Mouse (Mus musculus) stomach, embryonic 14.5 days (tissue): ENCODE data around the gene Supt6. TPM values are rescaled to one million over a fixed set of nuclear protein-coding genes. Genes with fewer than 3 reads are reported as not detected.

Experiments
- ATAC-seq: fragments of 200-750 bp; cut with Nextera tagmentation; 2 replicates; pipeline ENCODE4 v1.8.0; 2017; ENCODE audit warnings: low read depth, moderate TSS enrichment; ENCODE audit not compliant: insufficient number of reproducible peaks, insufficient read depth, low FRiP score
- H3K27ac ChIP-seq: fragments of 300-500 bp; sonication (generic); 2 replicates; pipeline ENCODE4 v1.5.1; 2014; ENCODE audit warnings: mild to moderate bottlenecking, low read length, moderate library complexity, mixed read lengths
- H3K27me3 ChIP-seq: fragments of 300-500 bp; sonication (generic); 2 replicates; pipeline ENCODE4 v1.6.1; 2014; ENCODE audit warnings: low read length, control low read depth, mixed read lengths; ENCODE audit not compliant: control insufficient read depth, insufficient read depth
- H3K36me3 ChIP-seq: fragments of 300-500 bp; sonication (generic); 2 replicates; pipeline ENCODE4 v1.6.1; 2014; ENCODE audit warnings: mild to moderate bottlenecking, control low read depth, low read length, moderate library complexity, mixed read lengths; ENCODE audit not compliant: control insufficient read depth, insufficient read depth
- H3K4me1 ChIP-seq: fragments of 300-500 bp; sonication (generic); 2 replicates; pipeline ENCODE4 v1.6.1; 2014; ENCODE audit warnings: low read length, control low read depth, mixed read lengths; ENCODE audit not compliant: control insufficient read depth, insufficient read depth
- H3K4me2 ChIP-seq: fragments of 300-500 bp; sonication (generic); replicated peaks from 2 replicates; pipeline ENCODE4 v1.6.1; 2014; ENCODE audit warnings: low read depth, low read length, control low read depth
- H3K4me3 ChIP-seq: fragments of 300-500 bp; sonication (generic); 2 replicates; pipeline ENCODE4 v1.5.1; 2014; ENCODE audit warnings: low read depth, low read length, control low read depth
- H3K9ac ChIP-seq: fragments of 300-500 bp; sonication (generic); replicated peaks from 2 replicates; pipeline ENCODE4 v1.6.1; 2014; ENCODE audit warnings: low read depth, mild to moderate bottlenecking, control low read depth, low read length, moderate library complexity, mixed read lengths
- H3K9me3 ChIP-seq: fragments of 300-500 bp; sonication (generic); 2 replicates; pipeline ENCODE4 v1.6.1; 2016; ENCODE audit warnings: low read depth, low read length, control low read depth; ENCODE audit not compliant: control insufficient read depth
- whole genome bisulfite sequencing: fragments of 180-500 bp; shearing (Covaris S2); extraction: QIAGEN DNeasy Blood & Tissue Kit; methylation state at CpG from one replicate; pipeline ENCODE4 v1.1.7; 2014; 5-methylcytosine and 5-hydroxymethylcytosine counted together
- polyA plus RNA-seq: library from polyadenylated mRNA; unstranded; fragments of >200 nt; fragmentation: Nextera tagmentation; extraction: Ambion mirVana; gene quantifications from 2 replicates; pipeline ENCODE4 v1.2.1, GENCODE M21; 2014

Gene Supt6
- polyA plus RNA-seq, 1 experiment from 2014 or later = 25.3 TPM

- Histone ChIP-seq H3K4me2 (peak overlapping the region; percentile 72), H3K4me3 (peak overlapping the region; percentile 97), H3K4me1 (peaks cover 12% of the 10 kb centered on the region), H3K9ac (peak overlapping the region; percentile 30; the same call in 1 of the 2 replicates), H3K36me3 (peaks cover 8% of the 10 kb centered on the region; the same call in 1 of the 2 replicates), H3K27ac (peak overlapping the region; percentile 97), H3K9me3 (no peaks in the 10 kb centered on the region), H3K27me3 (no peaks in the 10 kb centered on the region)
- ATAC-seq = no peak
- WGBS = 35% methylated on average over 7 of the region's 7 CpGs
Observed at GRCm38 (mm10) chr11:78246318-78247011, 678 bp upstream of the Supt6 start.

- no peaks in the 10 kb centered on the region for H3K27me3 ChIP-seq
- H3K36me3 ChIP-seq = peaks cover 7% of the 10 kb centered on the region
- peak overlapping the region; percentile 72 for H3K4me2 ChIP-seq
- H3K4me1 ChIP-seq = peaks cover 12% of the 10 kb centered on the region
- 0% methylated on average over 19 of the region's 19 CpGs for WGBS
- peak overlapping the region; percentile 97 for H3K27ac ChIP-seq
- peak overlapping the region; percentile 97 for H3K4me3 ChIP-seq
- peak; percentile 20; the same call in 1 of the 2 replicates for ATAC-seq
- H3K9me3 ChIP-seq = no peaks in the 10 kb centered on the region
- peak overlapping the region; percentile 83 for H3K9ac ChIP-seq
Observed at GRCm38 (mm10) chr11:78245261-78245626, 543 bp downstream of the Supt6 start.

- Histone ChIP-seq H3K9ac (no peak overlapping the region), H3K36me3 (peaks cover 17% of the 10 kb centered on the region), H3K27ac (no peak overlapping the region), H3K27me3 (no peaks in the 10 kb centered on the region), H3K4me1 (peaks cover 7% of the 10 kb centered on the region; the same call in 1 of the 2 replicates), H3K9me3 (no peaks in the 10 kb centered on the region), H3K4me2 (no peak overlapping the region), H3K4me3 (no peak overlapping the region)
- WGBS = 89% methylated on average over 9 of the region's 9 CpGs
- ATAC-seq = no peak
Observed at GRCm38 (mm10) chr11:78240193-78240857, 5.5 kb downstream of the Supt6 start.

- H3K4me3 ChIP-seq = no peak overlapping the region
- no peak for ATAC-seq
- H3K9me3 ChIP-seq = no peaks in the 10 kb centered on the region
- no peaks in the 10 kb centered on the region for H3K27me3 ChIP-seq
- no peaks in the 10 kb centered on the region for H3K4me1 ChIP-seq
- peaks cover 77% of the 10 kb centered on the region for H3K36me3 ChIP-seq
- WGBS = 92% methylated on average over 6 of the region's 6 CpGs
- H3K9ac ChIP-seq = no peak overlapping the region
- no peak overlapping the region for H3K4me2 ChIP-seq
- no peak overlapping the region for H3K27ac ChIP-seq
Observed at GRCm38 (mm10) chr11:78231518-78231917, 14.3 kb downstream of the Supt6 start.

GRCm38 (mm10) chr11:78223586-78223985 is 22.2 kb downstream of the Supt6 start:
- no peak overlapping the region for H3K4me2 ChIP-seq
- no peaks in the 10 kb centered on the region for H3K9me3 ChIP-seq
- no peaks in the 10 kb centered on the region for H3K4me1 ChIP-seq
- no peak overlapping the region for H3K4me3 ChIP-seq
- no peak overlapping the region for H3K27ac ChIP-seq
- peaks cover 96% of the 10 kb centered on the region for H3K36me3 ChIP-seq
- no peak overlapping the region for H3K9ac ChIP-seq
- no peak for ATAC-seq
- no peaks in the 10 kb centered on the region for H3K27me3 ChIP-seq
- WGBS = 91% methylated on average over 4 of the region's 4 CpGs

- no peak for ATAC-seq
- Histone ChIP-seq H3K27me3 (no peaks in the 10 kb centered on the region), H3K4me2 (no peak overlapping the region), H3K27ac (no peak overlapping the region), H3K9ac (no peak overlapping the region), H3K4me1 (no peaks in the 10 kb centered on the region), H3K36me3 (peaks cover 86% of the 10 kb centered on the region), H3K4me3 (no peak overlapping the region), H3K9me3 (no peaks in the 10 kb centered on the region)
- 86% methylated on average over 11 of the region's 11 CpGs for whole genome bisulfite sequencing
Observed at GRCm38 (mm10) chr11:78215709-78216317, 30.0 kb downstream of the Supt6 start.

GRCm38 (mm10) chr11:78213086-78213817 is 32.5 kb downstream of the Supt6 start:
- no peaks in the 10 kb centered on the region for H3K9me3 ChIP-seq
- no peak overlapping the region for H3K4me3 ChIP-seq
- no peak overlapping the region for H3K9ac ChIP-seq
- H3K27me3 ChIP-seq = no peaks in the 10 kb centered on the region
- 95% methylated on average over 14 of the region's 14 CpGs for WGBS
- H3K36me3 ChIP-seq = peaks cover 87% of the 10 kb centered on the region
- no peaks in the 10 kb centered on the region for H3K4me1 ChIP-seq
- no peak overlapping the region for H3K27ac ChIP-seq
- H3K4me2 ChIP-seq = no peak overlapping the region
- no peak for ATAC-seq

GRCm38 (mm10) chr11:78211513-78211912 is 34.3 kb downstream of the Supt6 start:
- 89% methylated on average over 5 of the region's 5 CpGs for WGBS
- H3K36me3 ChIP-seq = peaks cover 87% of the 10 kb centered on the region
- H3K4me1 ChIP-seq = no peaks in the 10 kb centered on the region
- no peaks in the 10 kb centered on the region for H3K9me3 ChIP-seq
- no peak overlapping the region for H3K9ac ChIP-seq
- no peak overlapping the region for H3K4me3 ChIP-seq
- H3K27me3 ChIP-seq = no peaks in the 10 kb centered on the region
- ATAC-seq = no peak
- H3K27ac ChIP-seq = no peak overlapping the region
- no peak overlapping the region for H3K4me2 ChIP-seq
